Mouse (Mus musculus) heart, adult 2 months (tissue): ENCODE results near the gene Kdm1b. TPM values are rescaled to one million over a fixed set of nuclear protein-coding genes. Genes with fewer than 3 reads are reported as not detected.

Experiments used
- DNase-seq, 2 experiments: peaks; one replicate each; pipeline ENCODE4 v3.0.0; 2021
- H3K27ac ChIP-seq: fragments of 200-600 bp; 2 replicates; pipeline ENCODE4 v1.8.1; 2022
- H3K27me3 ChIP-seq: fragments of 200-500 bp; 2 replicates; pipeline ENCODE4 v1.6.1; 2012; ENCODE audit warnings: mild to moderate bottlenecking, low read length, inconsistent platforms, mixed read lengths; ENCODE audit not compliant: control insufficient read depth, insufficient read depth
- H3K36me3 ChIP-seq: fragments of 200-500 bp; 2 replicates; pipeline ENCODE4 v1.6.1; 2012; ENCODE audit warnings: low read length, inconsistent platforms; ENCODE audit not compliant: control insufficient read depth, insufficient read depth
- H3K4me1 ChIP-seq: fragments of 200-500 bp; 2 replicates; pipeline ENCODE4 v1.6.1; 2011; ENCODE audit warnings: low read length; ENCODE audit not compliant: control insufficient read depth, insufficient read depth
- H3K4me3 ChIP-seq: fragments of 200-600 bp; 2 replicates; pipeline ENCODE4 v1.8.1; 2022
- H3K79me2 ChIP-seq: fragments of 200-500 bp; replicated peaks from 2 replicates; pipeline ENCODE4 v1.6.1; 2012; ENCODE audit warnings: mild to moderate bottlenecking, inconsistent platforms, low read length, moderate library complexity, mixed read lengths; ENCODE audit not compliant: control insufficient read depth, insufficient read depth
- H3K9ac ChIP-seq: fragments of 200-500 bp; 2 replicates; pipeline ENCODE4 v1.6.1; 2012; ENCODE audit warnings: low read depth, mild to moderate bottlenecking, control low read depth, inconsistent platforms, low read length, mixed read lengths
- CTCF ChIP-seq: fragments of 200-600 bp; IDR thresholded peaks from 2 replicates; pipeline ENCODE4 v1.8.1; 2022; ENCODE audit warnings: antibody characterized with exemption, mild to moderate bottlenecking, moderate library complexity
- EP300 ChIP-seq: fragments of 200-500 bp; IDR thresholded peaks from 2 replicates; pipeline ENCODE4 v1.6.1; 2011; ENCODE audit warnings: low read depth, low read length, control low read depth; ENCODE audit not compliant: insufficient read depth
- POLR2A ChIP-seq: fragments of 200-500 bp; IDR thresholded peaks from 2 replicates; pipeline ENCODE4 v1.6.1; 2011; ENCODE audit warnings: mild to moderate bottlenecking, low read depth, low read length, control low read depth; ENCODE audit not compliant: insufficient read depth
- WGBS: fragments of 180-500 bp; shearing (Covaris S2); methylation state at CpG from one replicate; pipeline ENCODE4 v1.1.7; 2018; 5-methylcytosine and 5-hydroxymethylcytosine counted together
- intact Hi-C: fragments of 180-260 bp; cut with DNase I; formaldehyde crosslinking; loops from one replicate; pipeline ENCODE4 v1.15.1; 2025
- polyA plus RNA-seq: library from polyadenylated mRNA; depleted of rRNA; stranded (reverse); fragments of >200 nt; gene quantifications from 2 replicates; pipeline ENCODE4 v1.2.3, GENCODE M21; 2012; rRNA removed
- total RNA-seq, 2 experiments: library from RNA; stranded (reverse); gene quantifications; 2 replicates each; pipeline ENCODE4 v1.2.3; 2021

Kdm1b gene
- total and polyA plus RNA-seq, 3 experiments: 5.0 to 10.5 (median 8.9) TPM

- no peak overlapping the region for H3K9ac ChIP-seq
- H3K36me3 ChIP-seq: no peaks in the 10 kb centered on the region
- H3K4me3 ChIP-seq: no peak overlapping the region
- H3K27me3 ChIP-seq: no peaks in the 10 kb centered on the region
- TF ChIP-seq CTCF: no peak
- H3K4me1 ChIP-seq: no peaks in the 10 kb centered on the region
- H3K27ac ChIP-seq: no peak overlapping the region
- 84% methylated on average over 5 of the region's 5 CpGs for WGBS
- no peaks in the 10 kb centered on the region for H3K79me2 ChIP-seq
- intact Hi-C loops: no loop called here
- no peak for DNase-seq
Observed at GRCm38 (mm10) chr13:47125595-47125994, 82.3 kb downstream of the Kdm1b start.

- Histone ChIP-seq H3K27ac (no peak overlapping the region), H3K4me3 (no peak overlapping the region), H3K79me2 (no peaks in the 10 kb centered on the region), H3K4me1 (no peaks in the 10 kb centered on the region), H3K9ac (no peak overlapping the region), H3K36me3 (no peaks in the 10 kb centered on the region), H3K27me3 (no peaks in the 10 kb centered on the region)
- intact Hi-C loops: no loop called here
- WGBS: 44% methylated on average over 4 of the region's 4 CpGs
- TF ChIP-seq EP300 (no peak), POLR2A (no peak), CTCF (no peak)
- DNase-seq: no peak
Observed at GRCm38 (mm10) chr13:47129090-47129489, 85.8 kb downstream of the Kdm1b start.

- Histone ChIP-seq H3K9ac (no peak overlapping the region), H3K27ac (no peak overlapping the region), H3K79me2 (no peaks in the 10 kb centered on the region), H3K4me3 (no peak overlapping the region), H3K36me3 (no peaks in the 10 kb centered on the region), H3K4me1 (no peaks in the 10 kb centered on the region), H3K27me3 (no peaks in the 10 kb centered on the region)
- TF ChIP-seq CTCF (no peak), POLR2A (no peak), EP300 (no peak)
- WGBS: 71% methylated on average over 8 of the region's 8 CpGs
- no peak for DNase-seq
- intact Hi-C loops: no loop called here
Observed at GRCm38 (mm10) chr13:47133058-47133457, 89.8 kb downstream of the Kdm1b start.

- intact Hi-C loops: no loop called here
- no peak for DNase-seq
- H3K27me3 ChIP-seq: no peaks in the 10 kb centered on the region
- H3K4me1 ChIP-seq: no peaks in the 10 kb centered on the region
- no peaks in the 10 kb centered on the region for H3K79me2 ChIP-seq
- no peak for TF ChIP-seq POLR2A
- TF ChIP-seq EP300: no peak
- TF ChIP-seq CTCF: no peak
- H3K4me3 ChIP-seq: no peak overlapping the region
- no peaks in the 10 kb centered on the region for H3K36me3 ChIP-seq
- WGBS: 84% methylated on average over 7 of the region's 7 CpGs
- no peak overlapping the region for H3K9ac ChIP-seq
- no peak overlapping the region for H3K27ac ChIP-seq
Observed at GRCm38 (mm10) chr13:47134836-47135235, 91.5 kb downstream of the Kdm1b start.

Other genes starting within 250 kb of the Kdm1b start
- 100 to 1,000 TPM; 108 to 113 TPM for gene Kif13a, start 113.6 kb upstream of the Kdm1b start, total RNA-seq
- 49.8 and 75.4 TPM in 2 replicates for gene Kif13a, start 113.6 kb upstream of the Kdm1b start, polyA plus RNA-seq
- gene Nhlrc1, start 28.6 kb upstream of the Kdm1b start, total RNA-seq: 1 to 10 TPM; 6.6 to 6.8 TPM
- gene Nhlrc1, start 28.6 kb upstream of the Kdm1b start, polyA plus RNA-seq: 6.1 and 8.6 TPM in 2 replicates
- 1 to 10 TPM; 3.0 to 6.6 TPM for gene Tpmt, start 1.2 kb downstream of the Kdm1b start, total RNA-seq
- 3.1 and 4.2 TPM in 2 replicates for gene Tpmt, start 1.2 kb downstream of the Kdm1b start, polyA plus RNA-seq
- 10 to 100 TPM; 32.1 to 32.6 TPM for gene Dek, start 62.7 kb downstream of the Kdm1b start, total RNA-seq
- 7.4 and 8.9 TPM in 2 replicates for gene Dek, start 62.7 kb downstream of the Kdm1b start, polyA plus RNA-seq
- 10 to 100 TPM; 18.1 to 31.0 TPM for gene Rnf144b, start 79.2 kb downstream of the Kdm1b start, total RNA-seq
- 8.0 and 12.2 TPM in 2 replicates for gene Rnf144b, start 79.2 kb downstream of the Kdm1b start, polyA plus RNA-seq